Mouse (Mus musculus) lung, postnatal 36 days (tissue): ENCODE measurements around the gene Rtn4rl2.

ENCODE experiments used
- DNase-seq: peaks from one replicate; pipeline ENCODE4 v3.0.0; 2022; ENCODE audit warnings: mixed read lengths

Gene Rtn4rl2

DNA sequence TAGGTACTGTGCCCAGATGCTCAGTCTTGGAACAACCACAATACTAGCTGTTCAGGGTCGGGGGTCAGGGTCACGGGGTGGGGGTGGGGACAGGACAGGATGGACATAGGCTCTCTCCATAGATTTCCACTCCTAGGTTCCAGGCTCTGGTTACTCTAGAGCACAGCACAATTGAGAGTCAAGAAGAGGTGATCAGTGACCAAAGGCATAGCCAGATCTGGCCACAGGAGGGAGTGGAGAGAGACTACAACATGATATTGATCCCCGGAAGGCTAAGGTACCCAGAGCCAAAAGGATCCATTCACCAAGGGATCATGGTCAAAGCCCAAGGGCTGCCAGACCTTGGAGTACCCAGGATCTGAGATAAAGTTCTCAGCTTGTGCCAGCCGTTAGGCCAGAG lies 1.9 kb downstream of the Rtn4rl2 start:
- DNase-seq = no peak

DNA sequence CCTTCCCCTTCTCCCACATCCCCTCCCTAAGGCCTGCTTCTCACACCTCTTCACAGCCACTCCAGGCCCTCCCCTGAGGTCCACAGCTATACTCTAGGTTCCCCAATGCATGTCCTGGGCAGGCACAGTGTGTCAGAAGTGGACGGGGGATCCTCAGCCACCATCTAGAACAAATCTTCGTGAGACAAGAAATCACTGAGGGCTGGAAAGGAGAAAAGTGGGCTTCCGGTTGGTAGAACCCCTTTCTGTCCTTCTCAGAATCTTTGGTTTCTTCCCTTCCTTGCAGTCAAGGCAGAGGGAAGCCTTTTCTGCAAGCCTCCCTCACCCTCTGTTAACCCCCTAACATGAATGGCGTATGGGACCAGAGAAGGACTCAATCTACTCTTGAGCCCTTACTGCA lies 2.6 kb downstream of the Rtn4rl2 start:
- DNase-seq = no peak

DNA sequence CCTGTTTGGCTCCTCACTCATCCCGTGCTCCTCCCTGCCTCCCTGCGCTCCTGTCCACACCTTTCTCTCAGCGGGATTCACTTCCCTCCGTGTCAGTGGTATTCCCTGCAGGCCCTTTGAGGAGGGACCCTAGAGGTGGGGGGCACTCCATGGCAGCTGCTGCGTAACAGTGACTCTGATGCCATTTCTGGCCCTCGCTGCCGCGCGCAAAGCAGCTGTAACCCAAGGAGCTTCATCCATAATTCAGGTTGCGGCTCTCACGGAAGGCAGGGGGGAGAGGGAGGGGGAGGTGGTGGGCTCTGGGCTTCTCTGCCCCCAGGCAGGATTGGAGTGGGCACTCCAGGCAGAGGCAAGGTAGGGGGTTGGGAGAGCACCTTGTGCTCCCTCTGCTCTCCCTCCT lies 3.0 kb downstream of the Rtn4rl2 start:
- DNase-seq = no peak

DNA sequence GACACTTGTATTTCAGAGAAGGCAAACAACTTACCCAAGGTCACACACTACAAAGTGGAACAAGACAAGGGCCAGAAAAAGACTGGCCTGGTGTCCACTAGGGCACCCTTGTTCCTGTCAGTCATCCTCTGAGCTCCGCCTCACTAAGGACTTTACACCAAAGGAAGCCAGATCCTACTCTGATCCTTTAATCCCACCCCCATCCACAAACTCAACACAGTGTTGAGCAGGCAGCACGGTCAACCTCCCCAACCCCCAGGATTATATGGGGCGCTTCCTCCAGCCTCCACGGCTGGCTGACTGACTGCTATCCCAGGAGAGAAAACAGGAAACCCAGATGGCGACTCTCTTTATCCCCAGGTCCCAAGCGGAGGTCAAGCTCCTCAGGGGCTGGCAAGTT lies 3.4 kb downstream of the Rtn4rl2 start:
- DNase-seq = no peak

DNA sequence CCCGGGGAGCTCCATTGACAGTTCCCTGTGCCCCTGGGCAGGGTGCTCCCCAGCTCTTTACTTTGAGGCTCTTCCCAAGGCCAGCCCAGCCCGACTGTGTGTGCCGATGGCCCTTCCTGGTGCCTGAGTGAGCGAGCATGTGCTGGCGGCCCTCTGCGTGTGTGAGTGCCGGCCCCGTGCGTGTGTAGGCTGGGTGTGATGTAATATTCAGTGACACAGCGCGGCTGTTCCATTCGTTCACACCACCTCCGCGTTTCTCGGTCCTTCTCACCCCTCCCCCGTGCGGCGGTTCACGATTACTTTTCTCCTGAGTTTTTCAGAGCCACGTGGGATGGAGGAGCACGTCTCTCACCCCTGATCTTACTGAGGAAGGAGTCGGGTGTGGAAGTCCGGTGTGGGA lies 3.9 kb downstream of the Rtn4rl2 start:
- peak; percentile 35 for DNase-seq

DNA sequence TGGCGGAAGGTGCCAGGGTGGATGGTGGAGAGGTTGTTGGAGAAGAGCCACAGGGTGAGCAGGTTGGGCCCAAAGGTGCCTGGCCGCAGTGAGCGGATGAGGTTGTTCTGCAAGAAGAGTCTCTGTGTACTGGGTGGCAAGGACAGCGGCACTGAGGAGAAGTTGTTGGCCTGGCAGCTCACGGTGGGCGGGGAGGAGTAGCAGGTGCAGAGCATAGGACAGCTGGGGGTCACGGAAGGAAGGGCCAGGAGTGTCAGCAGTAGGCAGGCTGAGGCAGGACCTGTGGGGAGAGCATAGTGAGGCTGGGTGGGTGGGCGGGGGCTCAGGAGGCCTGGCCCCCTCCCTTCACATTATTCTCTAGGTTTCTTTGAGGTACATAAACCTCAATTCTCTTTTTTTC lies 5.9 kb downstream of the Rtn4rl2 start:
- DNase-seq = no peak

DNA sequence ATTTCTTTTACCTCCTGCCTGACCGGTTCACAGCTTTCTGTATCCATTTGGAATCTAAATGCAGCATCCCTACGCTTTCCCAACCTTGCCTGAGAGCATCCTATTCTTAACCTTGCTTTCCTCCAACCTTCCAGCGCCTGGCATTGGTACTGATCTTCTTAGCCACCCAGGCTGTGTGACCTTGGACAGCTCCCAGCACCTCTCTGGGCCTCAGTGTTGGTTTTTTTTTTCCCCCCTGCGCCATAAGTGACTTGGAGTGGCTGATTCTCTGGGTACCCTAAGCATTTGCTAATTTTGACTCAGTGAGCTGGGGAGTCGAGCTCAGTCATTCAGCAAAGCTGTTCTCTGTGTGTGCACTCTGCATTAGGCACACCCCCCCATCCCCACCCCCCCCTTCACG lies 10.7 kb downstream of the Rtn4rl2 start:
- DNase-seq = no peak

DNA sequence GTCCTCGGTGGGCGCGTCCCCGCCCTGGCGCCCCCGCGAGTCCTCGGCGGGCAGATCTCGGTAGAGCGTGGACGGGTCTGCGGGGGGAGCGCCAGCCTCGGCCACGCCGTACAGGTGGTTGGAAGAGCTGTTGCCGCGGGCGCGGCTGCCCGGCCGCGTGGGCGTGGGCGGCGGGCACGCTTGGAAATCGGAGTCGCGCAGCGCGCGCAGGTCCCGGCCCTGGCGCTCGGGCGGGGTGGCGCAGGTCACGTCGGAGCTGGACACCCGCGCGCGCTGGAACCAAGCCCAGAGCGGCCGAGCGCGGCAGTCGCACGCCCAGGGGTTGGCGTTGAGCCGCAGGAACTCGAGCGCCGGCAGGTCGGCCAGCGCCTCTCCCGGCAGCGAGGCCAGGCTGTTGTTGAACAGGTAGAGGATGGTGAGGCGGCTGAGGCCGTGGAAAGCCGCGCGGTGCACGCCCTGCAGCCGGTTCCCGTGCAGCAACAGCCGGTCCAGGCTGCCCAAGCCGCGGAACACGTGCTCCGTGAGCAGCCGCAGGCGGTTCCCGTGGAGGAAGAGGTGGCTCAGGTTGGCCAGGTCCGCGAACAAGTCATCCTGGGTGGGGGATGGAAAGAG lies 14.3 kb downstream of the Rtn4rl2 start:
- DNase-seq = peak; percentile 47

DNA sequence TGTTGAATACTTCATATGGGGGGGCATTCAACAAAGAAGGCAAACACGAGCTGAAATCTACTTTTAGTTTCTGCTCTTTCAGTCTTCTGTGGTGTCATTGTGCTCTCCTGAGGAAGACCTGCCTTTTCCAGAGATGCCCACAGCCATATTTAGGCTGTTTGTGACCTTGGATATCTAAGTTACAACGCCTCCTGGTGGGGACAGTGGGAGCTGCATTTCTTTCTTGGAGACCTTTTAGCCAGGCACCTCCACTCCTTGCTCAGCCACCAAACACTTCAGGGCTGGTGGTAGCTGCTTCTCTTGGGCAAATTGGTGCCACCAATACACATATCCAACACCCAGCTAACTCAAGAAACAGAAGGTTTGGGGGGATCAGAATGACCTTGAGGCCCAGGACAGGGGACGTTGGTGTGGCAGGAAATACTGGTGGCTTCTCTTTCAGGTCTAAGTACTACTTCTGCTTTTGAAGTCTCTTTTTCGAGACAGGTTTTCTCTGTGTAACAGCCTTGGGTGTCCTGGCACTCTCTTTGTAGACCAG lies 15.8 kb downstream of the Rtn4rl2 start:
- DNase-seq = peak; percentile 46

DNA sequence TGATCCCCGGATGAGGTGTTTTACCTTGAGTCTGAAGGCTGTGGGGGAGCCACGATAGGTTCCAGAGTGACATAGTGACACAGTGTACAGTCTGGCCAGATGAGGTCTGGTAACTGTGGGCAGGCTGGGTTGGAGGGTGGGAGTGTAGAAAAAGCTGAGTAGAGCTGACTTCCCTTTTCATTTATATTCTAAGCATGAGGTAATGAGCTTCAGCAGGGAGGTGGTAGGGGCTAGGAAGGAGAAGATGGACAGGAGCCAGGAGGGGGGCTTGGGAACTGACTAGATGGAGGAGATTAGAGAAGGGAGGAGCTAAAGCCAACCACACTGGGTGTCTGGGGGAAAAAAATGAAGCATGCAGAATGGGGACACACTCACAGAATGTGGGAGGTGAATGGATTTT lies 17.5 kb downstream of the Rtn4rl2 start:
- DNase-seq = no peak

DNA sequence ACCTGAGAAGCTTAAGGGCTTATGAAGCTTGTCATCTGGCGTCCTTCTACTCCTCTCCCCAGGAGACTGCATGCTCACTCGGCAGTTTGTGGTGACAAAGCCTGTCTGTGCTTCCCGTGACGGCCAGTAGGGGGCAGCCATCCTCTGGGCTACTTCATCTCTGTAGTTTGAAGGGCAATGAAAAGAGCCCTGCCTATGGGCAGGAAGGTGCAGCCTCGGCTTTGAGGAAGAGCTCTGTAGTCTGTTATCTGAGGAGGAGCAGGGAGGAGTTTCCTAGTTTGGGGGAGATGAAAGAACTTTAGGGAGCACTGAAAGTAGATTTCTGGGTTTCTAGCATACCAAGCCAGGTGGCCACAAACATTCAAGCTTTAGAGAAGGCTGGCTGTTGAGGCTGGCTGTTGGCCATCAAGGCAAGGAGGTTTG lies 18.0 kb downstream of the Rtn4rl2 start:
- peak; percentile 79 for DNase-seq

DNA sequence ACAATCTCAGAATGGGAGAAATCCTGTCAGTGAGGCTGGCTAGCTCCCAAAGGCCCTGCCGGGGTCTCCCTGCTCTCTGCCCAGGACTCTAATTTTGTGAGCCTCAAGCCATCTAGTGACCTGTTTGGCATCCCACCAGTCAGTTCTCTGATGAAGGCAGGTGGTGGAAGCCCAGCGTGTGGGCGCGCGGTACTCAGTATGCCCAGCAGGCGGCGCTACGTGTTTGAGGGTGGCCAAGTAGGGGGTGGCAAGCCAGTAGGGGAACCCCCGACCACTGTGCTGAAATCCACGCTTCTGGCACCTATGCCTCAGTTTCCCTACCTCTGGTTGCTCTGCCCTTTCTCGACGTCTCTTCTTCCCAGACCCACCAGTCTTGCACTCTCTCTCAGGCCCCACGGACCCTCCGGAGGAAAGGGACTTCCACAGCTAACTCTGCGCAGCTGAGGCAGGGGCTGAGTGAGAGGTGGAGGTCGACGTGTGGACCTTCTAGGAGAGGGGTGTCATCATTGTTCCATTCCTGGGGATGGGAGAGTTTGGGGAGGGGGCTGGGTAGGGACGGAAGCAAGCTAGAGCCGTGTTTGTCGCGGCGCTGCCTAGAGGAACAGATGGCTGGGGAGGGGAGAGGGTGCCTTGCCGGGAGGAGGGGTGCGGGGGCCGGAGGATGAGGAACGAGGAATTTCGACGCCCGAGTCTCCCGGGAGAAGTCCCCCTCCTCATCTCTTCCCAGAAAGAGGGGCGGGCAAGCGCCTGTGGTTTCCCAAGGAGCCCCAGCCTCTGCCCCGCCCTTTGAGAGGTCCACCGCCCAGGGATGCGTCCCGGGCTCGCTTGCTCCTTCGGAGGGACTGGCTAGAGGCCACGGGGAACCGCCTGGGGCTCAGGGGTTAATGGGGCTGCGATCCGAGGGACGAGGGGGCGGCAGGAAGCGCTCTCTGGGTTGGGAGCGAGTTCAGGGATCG lies 20.6 kb downstream of the Rtn4rl2 start:
- peak; percentile 54 for DNase-seq

DNA sequence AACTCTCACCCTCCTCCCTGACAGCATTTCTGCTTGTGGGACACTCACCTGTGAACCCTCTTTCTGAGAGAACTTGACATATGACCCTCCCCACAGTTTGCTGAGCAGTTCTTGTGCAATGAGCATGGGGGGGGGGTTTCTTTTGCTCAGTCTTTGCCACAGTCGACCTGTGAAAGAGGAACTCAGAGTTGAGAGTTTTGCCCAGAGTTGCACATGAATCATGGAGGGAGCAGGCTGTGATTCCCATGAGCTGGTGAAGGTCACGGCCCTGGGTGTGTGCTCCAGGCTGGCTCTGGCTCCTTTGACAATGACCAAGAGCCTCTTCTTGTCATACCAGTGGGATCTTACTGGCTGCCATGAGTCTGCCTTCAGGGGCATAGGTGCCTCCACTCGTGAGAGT lies 24.3 kb downstream of the Rtn4rl2 start:
- no peak for DNase-seq

DNA sequence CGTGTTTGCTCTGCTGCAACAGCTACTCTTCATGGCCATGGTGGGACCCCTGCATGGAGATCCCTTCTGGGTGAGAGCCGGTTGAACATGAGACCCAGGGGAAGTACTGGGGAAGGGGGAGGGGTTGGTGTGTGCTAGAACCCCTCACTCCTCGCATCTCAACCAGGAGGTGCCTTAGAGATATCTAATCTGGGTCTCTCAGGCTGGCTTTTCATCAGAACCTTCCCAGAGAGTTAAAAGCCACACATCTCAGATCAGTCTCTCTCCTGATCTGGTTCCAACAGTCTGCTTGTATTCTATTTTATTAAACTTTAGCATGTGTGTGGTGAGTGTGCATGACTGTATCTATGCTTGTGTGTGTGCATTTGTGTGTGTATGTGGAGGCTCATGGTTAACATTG lies 25.1 kb downstream of the Rtn4rl2 start:
- no peak for DNase-seq

DNA sequence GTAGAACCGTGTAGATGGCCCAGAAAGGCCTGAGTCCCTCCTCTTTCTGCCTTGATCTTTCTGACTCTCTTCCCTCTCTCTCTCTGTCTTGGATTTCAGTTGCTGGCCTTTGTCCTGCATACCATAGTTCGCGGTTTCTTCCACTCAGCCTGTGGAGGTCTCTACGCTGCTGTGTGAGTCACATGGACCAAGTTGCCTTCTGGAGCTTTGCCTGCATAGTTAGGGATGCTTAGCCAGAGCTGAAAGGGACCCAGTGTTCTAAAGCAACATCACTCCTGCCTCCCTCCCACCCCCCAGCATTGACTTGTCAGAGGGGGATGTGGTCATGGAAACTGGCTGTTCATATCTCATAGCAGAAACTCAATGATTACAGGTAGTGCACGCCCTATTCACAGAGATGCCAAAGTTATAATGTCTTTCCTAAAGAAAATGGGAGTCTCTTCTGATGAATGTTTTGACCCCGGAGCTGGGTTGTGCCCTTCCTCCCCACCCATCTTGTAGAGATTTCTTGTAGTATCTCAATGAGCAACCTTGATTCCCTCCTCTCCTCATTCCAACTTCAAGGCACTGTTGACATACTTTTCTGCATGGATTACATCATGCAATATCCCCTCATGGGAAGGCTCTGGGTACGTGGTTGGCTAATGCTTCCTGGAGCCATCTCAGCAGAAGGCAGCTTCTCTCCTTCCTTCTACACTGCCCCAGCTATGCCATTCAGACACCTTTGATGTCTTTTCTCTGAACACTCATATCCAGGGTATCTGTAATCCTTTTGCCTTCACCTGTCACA lies 26.3 kb downstream of the Rtn4rl2 start:
- DNase-seq = no peak

DNA sequence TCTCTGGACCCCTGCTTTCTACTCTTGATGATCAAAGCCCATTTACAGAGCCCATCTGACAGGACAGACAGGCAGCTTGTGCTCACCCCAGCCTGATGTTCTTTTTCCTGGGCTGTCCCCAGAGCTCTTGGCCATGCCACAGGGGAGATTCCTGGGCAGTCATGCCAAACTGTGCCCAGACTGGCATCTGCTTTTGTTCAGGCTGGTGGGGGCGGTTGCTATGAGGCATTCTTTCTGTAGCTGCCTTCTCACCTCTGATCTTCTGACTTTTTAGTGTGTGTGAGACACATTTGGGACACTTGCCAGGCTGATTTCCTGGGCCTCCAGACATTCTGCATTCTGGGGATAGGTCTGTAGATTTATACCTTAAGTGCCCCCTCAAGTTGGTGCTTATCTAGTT lies 28.0 kb downstream of the Rtn4rl2 start:
- no peak for DNase-seq

DNA sequence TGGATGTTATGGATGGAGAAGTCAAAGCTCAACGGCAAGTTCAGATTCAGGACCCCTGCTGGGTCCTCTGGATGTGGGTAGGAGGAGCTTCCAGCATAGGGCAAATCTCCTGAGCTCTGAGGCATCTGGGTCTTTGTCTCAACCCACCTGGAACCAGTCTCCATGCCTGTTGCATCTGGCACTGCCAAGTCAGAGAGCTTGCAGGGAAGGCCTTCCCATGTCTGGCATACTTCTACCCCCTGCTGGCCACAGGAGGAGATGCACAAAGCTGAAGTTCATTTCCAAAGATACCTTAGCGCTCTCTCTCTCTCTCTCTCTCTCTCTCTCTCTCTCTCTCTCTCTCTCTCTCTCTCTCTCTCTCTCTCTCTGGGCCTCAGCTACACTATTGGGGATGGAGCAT lies 30.8 kb downstream of the Rtn4rl2 start:
- peak; percentile 72 for DNase-seq

DNA sequence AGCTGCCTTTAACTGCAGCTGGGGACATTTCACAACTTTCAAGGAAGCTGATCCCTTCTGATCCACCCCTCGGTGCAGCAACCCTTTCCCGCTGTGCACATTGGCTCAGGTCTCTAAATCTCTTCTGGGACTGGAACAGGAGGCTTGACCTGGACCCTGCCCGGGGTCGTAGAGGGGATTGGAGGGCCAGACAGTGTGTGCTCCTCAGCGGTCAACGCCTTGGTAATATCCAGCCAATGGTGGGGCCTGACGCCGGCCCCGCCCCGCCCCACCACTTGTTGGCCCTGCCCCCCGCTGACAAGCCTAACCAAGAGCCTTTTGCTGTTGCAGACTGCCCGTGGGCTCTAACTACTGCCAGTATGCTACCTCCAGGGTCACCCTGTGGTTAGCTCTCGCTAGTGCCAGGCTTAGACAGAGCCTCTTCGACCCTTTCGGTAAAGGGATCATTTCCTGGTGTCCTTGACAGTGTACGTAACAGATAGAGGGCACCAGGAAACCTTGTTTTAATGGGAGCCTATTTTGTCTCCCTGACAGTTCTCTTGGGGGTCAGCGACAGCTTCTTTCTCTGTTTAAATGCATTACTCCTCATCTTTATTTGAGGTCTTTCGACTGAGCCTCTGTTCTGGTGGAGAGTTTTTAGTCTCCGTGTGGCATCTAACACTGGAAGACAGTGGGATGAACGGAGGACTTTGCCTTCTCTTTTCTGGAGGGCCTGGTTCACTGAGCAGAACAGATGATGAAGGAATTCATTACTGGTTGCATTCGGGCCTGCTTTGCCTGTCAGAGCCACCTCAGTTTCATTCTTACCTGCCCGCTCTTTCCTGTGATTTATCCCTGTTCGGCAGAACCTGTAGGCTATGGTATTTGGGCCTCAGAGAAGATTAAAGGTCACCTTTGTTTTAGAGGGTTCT lies 35.1 kb downstream of the Rtn4rl2 start:
- peak; percentile 73 for DNase-seq

DNA sequence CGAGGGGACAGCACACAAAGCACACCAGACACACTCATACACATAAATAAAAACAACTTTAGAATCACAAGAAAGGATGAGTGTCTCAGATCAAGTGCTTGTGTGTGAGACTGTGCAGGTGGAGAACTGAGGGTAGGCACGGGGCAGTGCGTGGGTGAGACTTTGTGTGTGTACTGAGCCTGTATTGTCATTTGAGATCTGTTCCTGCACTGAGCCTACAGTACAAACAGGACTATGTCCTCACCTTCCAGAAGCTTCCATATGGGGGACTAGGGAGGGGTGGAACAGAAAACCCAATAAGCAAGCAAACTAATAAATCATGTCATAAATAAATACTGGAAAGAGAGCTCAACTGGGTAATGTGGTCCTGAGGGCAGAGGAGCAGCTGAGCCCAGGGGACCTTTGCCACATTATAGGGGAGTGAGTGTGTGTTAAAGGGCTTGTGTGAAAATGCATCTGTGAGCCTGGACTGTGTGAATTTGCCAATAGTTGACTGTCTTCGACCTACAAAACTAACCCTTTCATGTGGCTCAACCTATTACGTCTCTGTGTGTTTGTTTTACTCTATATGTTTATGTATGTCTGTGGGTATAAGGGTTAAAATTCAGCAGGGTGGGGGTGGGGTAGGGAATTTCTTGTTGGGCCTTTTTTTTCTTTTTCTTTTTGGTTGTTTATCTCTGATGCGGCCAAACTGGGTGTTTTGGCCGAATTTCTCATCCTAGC lies 35.9 kb downstream of the Rtn4rl2 start:
- no peak for DNase-seq

DNA sequence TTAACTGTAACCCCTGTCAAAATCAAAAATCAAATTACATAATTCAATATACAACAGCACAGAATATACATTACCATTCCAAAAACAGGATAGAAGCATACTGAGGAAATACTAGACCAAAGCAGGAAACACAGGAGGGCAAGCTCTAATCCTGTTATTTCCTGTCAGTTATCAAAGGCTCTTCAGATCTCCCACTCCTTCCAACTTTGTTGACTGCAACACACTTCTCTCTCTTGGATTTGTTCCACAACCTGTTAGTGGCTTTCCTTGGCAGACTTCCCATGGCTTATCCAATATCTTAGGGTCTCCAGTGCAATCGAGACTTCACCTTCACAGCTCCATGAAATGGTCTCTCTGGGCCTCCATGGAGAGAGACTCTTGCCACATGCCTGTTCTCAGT lies 41.3 kb downstream of the Rtn4rl2 start:
- DNase-seq = no peak

DNA sequence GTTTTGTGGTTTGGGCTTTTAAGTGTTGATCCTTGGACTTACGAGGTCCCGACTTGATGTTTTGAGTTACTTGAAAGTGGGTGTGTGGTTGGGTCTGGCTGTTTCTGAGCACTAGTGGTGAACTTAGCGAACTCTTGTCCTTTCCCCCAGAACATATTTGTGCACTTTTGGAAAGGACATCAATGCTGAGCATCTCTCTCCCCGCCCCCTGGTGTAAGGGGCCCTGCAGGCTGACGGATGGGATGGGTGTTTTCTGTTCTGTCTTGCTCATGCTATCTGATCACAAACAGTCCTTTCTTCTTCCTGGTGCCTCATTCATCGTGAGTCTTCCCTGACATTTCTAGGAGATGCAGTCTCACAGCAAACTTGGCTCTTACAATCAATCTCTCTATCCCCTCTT lies 42.9 kb downstream of the Rtn4rl2 start:
- DNase-seq = no peak

DNA sequence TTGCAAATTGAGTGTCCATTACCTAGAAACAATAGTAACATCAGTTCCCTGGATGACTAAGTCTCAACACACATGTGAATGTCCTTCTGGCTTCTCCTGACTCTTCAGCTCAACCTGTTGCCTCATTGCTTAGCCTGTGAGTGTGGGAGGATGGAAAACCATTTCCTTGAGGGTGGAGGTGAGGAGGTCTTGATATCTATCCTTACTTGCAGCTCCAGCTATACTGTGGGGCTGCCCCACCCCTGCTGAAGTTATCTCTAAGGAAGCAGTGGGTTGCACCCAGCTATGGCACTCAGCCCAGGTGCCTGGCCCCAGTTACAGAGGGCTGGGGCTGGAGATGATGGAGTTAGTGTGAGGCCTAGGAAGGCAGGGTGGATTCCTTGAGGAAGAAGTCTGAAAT lies 44.6 kb downstream of the Rtn4rl2 start:
- peak; percentile 17 for DNase-seq
